27 mouse cellular contexts compared by ENCODE assay signal in genomic region chr5:131913562-131913961, GRCm38 (mm10).
DNase-seq lines count a peak whose midpoint lies in the region; ATAC-seq and TF ChIP-seq lines count a peak whose summit lies in the region.
"Had no signal": no experiment of that assay in that cellular context is flagged by ENCODE, and none has a peak within 500 bp of the region (broad histone marks: within the 10 kb centered on the region; RNA-seq: fewer than 3 reads in every experiment).

No protein-coding gene starts in this region.

- H3K9ac ChIP-seq in forebrain, embryonic 14.5 days (ENCODE audit: low read length): no peak overlapping the region
- no peak overlapping the region for H3K9ac ChIP-seq in forebrain, postnatal 0 days
- H3K9ac ChIP-seq in intestine, embryonic 16.5 days (ENCODE audit: low read depth, low read length): no peak overlapping the region
- H3K9ac ChIP-seq in intestine, embryonic 15.5 days: no peak overlapping the region
- no peak overlapping the region for H3K9ac ChIP-seq in midbrain, embryonic 15.5 days
- H3K9ac ChIP-seq: embryonic facial prominence, embryonic 12.5 days; heart, embryonic 13.5 days; limb, embryonic 13.5 days; lung, embryonic 15.5 days; midbrain, embryonic 12.5 days; neural tube, embryonic 12.5 days had no signal

- peaks cover 22% of the 10 kb centered on the region for H3K4me1 ChIP-seq in forebrain, embryonic 14.5 days (ENCODE audit: control insufficient read depth, insufficient read depth, low read length)
- H3K4me1 ChIP-seq in forebrain, postnatal 0 days (ENCODE audit: insufficient read depth): no peaks in the 10 kb centered on the region
- no peaks in the 10 kb centered on the region for H3K4me1 ChIP-seq in intestine, embryonic 16.5 days (ENCODE audit: control insufficient read depth, insufficient read depth, low read length)
- no peaks in the 10 kb centered on the region for H3K4me1 ChIP-seq in intestine, embryonic 15.5 days (replicated peaks)
- H3K4me1 ChIP-seq in midbrain, embryonic 15.5 days: peaks cover 32% of the 10 kb centered on the region
- H3K4me1 ChIP-seq in cerebellum, adult 2 months (ENCODE audit: control insufficient read depth, insufficient read depth, low read length): no peaks in the 10 kb centered on the region
- H3K4me1 ChIP-seq: embryonic facial prominence, embryonic 12.5 days; lung, embryonic 15.5 days had no signal

- H3K36me3 ChIP-seq in forebrain, embryonic 14.5 days (ENCODE audit: control insufficient read depth, insufficient read depth, low read length): no peaks in the 10 kb centered on the region
- H3K36me3 ChIP-seq in forebrain, postnatal 0 days (ENCODE audit: insufficient read depth): no peaks in the 10 kb centered on the region
- no peaks in the 10 kb centered on the region for H3K36me3 ChIP-seq in intestine, embryonic 16.5 days (ENCODE audit: control insufficient read depth, insufficient read depth, low read length)
- no peaks in the 10 kb centered on the region for H3K36me3 ChIP-seq in intestine, embryonic 15.5 days
- no peaks in the 10 kb centered on the region for H3K36me3 ChIP-seq in midbrain, embryonic 15.5 days (replicated peaks)
- H3K36me3 ChIP-seq: heart, embryonic 13.5 days; limb, embryonic 13.5 days; lung, embryonic 15.5 days; midbrain, embryonic 12.5 days; neural tube, embryonic 12.5 days had no signal

- no peak overlapping the region for H3K4me2 ChIP-seq in forebrain, embryonic 14.5 days (ENCODE audit: low read length)
- no peak overlapping the region for H3K4me2 ChIP-seq in forebrain, postnatal 0 days (ENCODE audit: low read depth)
- no peak overlapping the region for H3K4me2 ChIP-seq in intestine, embryonic 16.5 days (ENCODE audit: low read depth, low read length)
- H3K4me2 ChIP-seq in intestine, embryonic 15.5 days (replicated peaks): no peak overlapping the region
- no peak overlapping the region; the same call in 1 of the 2 replicates for H3K4me2 ChIP-seq in midbrain, embryonic 15.5 days
- H3K4me2 ChIP-seq: embryonic facial prominence, embryonic 12.5 days; heart, embryonic 13.5 days; limb, embryonic 13.5 days; liver, embryonic 11.5 days; lung, embryonic 15.5 days; midbrain, embryonic 12.5 days; neural tube, embryonic 12.5 days had no signal

- TF ChIP-seq POLR2A in cerebellum, adult 2 months (IDR thresholded peaks at IDR 0.05; ENCODE audit: borderline replicate concordance, insufficient read depth, low read length): no peak

- peak; percentile 61 for DNase-seq in forebrain, embryonic 14.5 days (ENCODE audit: low spot score)
- no peak for DNase-seq in forebrain, postnatal 0 days
- DNase-seq in retina, embryonic 14.5 days (ENCODE audit: low spot score): peak; percentile 54
- no peak for DNase-seq in cerebellum, adult 2 months
- DNase-seq: adrenal gland, adult 2 months; B cell, adult 2 months; cerebellum, adult 11 months; cerebellum, postnatal 10 days; gastrocnemius, postnatal 10 days; heart, postnatal 10 days; kidney, adult 2 months; kidney, postnatal 4 days; thymus, adult 2 months; thymus, postnatal 36 days had no signal

- no peaks in the 10 kb centered on the region for H3K9me3 ChIP-seq in forebrain, embryonic 14.5 days (replicated peaks; ENCODE audit: control insufficient read depth, low read length)
- no peaks in the 10 kb centered on the region for H3K9me3 ChIP-seq in forebrain, postnatal 0 days (ENCODE audit: low read length)
- no peaks in the 10 kb centered on the region for H3K9me3 ChIP-seq in intestine, embryonic 16.5 days (ENCODE audit: control insufficient read depth, low read length)
- H3K9me3 ChIP-seq in intestine, embryonic 15.5 days: no peaks in the 10 kb centered on the region
- H3K9me3 ChIP-seq in midbrain, embryonic 15.5 days: no peaks in the 10 kb centered on the region
- H3K9me3 ChIP-seq: embryonic facial prominence, embryonic 12.5 days; heart, embryonic 13.5 days; limb, embryonic 13.5 days; lung, embryonic 15.5 days; midbrain, embryonic 12.5 days; neural tube, embryonic 12.5 days had no signal

- no peak overlapping the region for H3K27ac ChIP-seq in forebrain, embryonic 14.5 days (ENCODE audit: low read depth, low read length)
- no peak overlapping the region for H3K27ac ChIP-seq in forebrain, postnatal 0 days (ENCODE audit: low read depth, low read length)
- 0 out of 2 replicates have a peak overlapping the region, but pooled peaks have one; percentile 17 for H3K27ac ChIP-seq in intestine, embryonic 16.5 days (ENCODE audit: low read length)
- no peak overlapping the region for H3K27ac ChIP-seq in intestine, embryonic 15.5 days
- 0 out of 2 replicates have a peak overlapping the region, but pooled peaks have one; percentile 25 for H3K27ac ChIP-seq in midbrain, embryonic 15.5 days
- no peak overlapping the region for H3K27ac ChIP-seq in cerebellum, adult 2 months (ENCODE audit: insufficient read depth, low read length)
- H3K27ac ChIP-seq: embryonic facial prominence, embryonic 12.5 days; heart, embryonic 13.5 days; kidney, postnatal 0 days; limb, embryonic 13.5 days; lung, embryonic 15.5 days; midbrain, embryonic 12.5 days; neural tube, embryonic 12.5 days had no signal

- WGBS in forebrain, embryonic 14.5 days: 5% methylated on average over 8 of the region's 8 CpGs
- 16% methylated on average over 8 of the region's 8 CpGs for WGBS in forebrain, postnatal 0 days
- WGBS in intestine, embryonic 16.5 days: 77% methylated on average over 8 of the region's 8 CpGs
- 84% methylated on average over 8 of the region's 8 CpGs for WGBS in intestine, embryonic 15.5 days
- 14% methylated on average over 8 of the region's 8 CpGs for WGBS in midbrain, embryonic 15.5 days
- 82% methylated on average over 8 of the region's 8 CpGs for WGBS in cerebellum, adult 2 months

- ATAC-seq in forebrain, embryonic 14.5 days: no peak
- ATAC-seq in forebrain, postnatal 0 days: no peak
- ATAC-seq in intestine, embryonic 16.5 days: no peak
- no peak for ATAC-seq in intestine, embryonic 15.5 days
- ATAC-seq in midbrain, embryonic 15.5 days (replicated peaks): no peak
- ATAC-seq: activated CD4-positive, CD25-positive, alpha-beta regulatory T cell, adult 4 months had no signal

- no peak overlapping the region for H3K4me3 ChIP-seq in forebrain, embryonic 14.5 days (ENCODE audit: low read depth, low read length)
- H3K4me3 ChIP-seq in forebrain, postnatal 0 days (ENCODE audit: low read depth, low read length): no peak overlapping the region
- no peak overlapping the region for H3K4me3 ChIP-seq in intestine, embryonic 16.5 days (ENCODE audit: low read length)
- no peak overlapping the region for H3K4me3 ChIP-seq in intestine, embryonic 15.5 days (replicated peaks)
- H3K4me3 ChIP-seq in midbrain, embryonic 15.5 days: no peak overlapping the region
- H3K4me3 ChIP-seq in cerebellum, adult 2 months (replicated peaks; ENCODE audit: insufficient read depth, low read depth, low read length): no peak overlapping the region
- H3K4me3 ChIP-seq: embryonic facial prominence, embryonic 12.5 days; heart, embryonic 13.5 days; limb, embryonic 13.5 days; lung, embryonic 15.5 days; midbrain, embryonic 12.5 days; myocyte; neural tube, embryonic 12.5 days had no signal

- TF ChIP-seq CTCF in forebrain, postnatal 0 days (IDR thresholded peaks at IDR 0.05; ENCODE audit: low read depth): no peak
- no peak for TF ChIP-seq CTCF in cerebellum, adult 2 months (IDR thresholded peaks at IDR 0.05; ENCODE audit: borderline replicate concordance, insufficient read depth, low read depth, low read length)

- no peaks in the 10 kb centered on the region for H3K27me3 ChIP-seq in forebrain, embryonic 14.5 days (replicated peaks; ENCODE audit: control insufficient read depth, insufficient read depth, low read length)
- H3K27me3 ChIP-seq in forebrain, postnatal 0 days (ENCODE audit: insufficient read depth, low read length): no peaks in the 10 kb centered on the region
- H3K27me3 ChIP-seq in intestine, embryonic 16.5 days (replicated peaks; ENCODE audit: control insufficient read depth, insufficient read depth, low read length): no peaks in the 10 kb centered on the region
- H3K27me3 ChIP-seq in intestine, embryonic 15.5 days (replicated peaks): no peaks in the 10 kb centered on the region
- H3K27me3 ChIP-seq in midbrain, embryonic 15.5 days (replicated peaks): no peaks in the 10 kb centered on the region
- no peaks in the 10 kb centered on the region for H3K27me3 ChIP-seq in cerebellum, adult 2 months (ENCODE audit: control insufficient read depth, insufficient read depth, low read length)
- H3K27me3 ChIP-seq: heart, embryonic 13.5 days; limb, embryonic 13.5 days; neural tube, embryonic 12.5 days had no signal

Comparison
In these comparisons a context has a peak if more than half of its experiments do, and no peak if none do; other contexts are left out.
1. DNase-seq: peak in forebrain, embryonic 14.5 days (single experiment) and retina, embryonic 14.5 days (single experiment); none in forebrain, postnatal 0 days (single experiment) and cerebellum, adult 2 months (0 of 2).
2. H3K27ac ChIP-seq: peak in intestine, embryonic 16.5 days (single experiment) and midbrain, embryonic 15.5 days (single experiment); none in forebrain, embryonic 14.5 days (single experiment), forebrain, postnatal 0 days (single experiment), intestine, embryonic 15.5 days (single experiment) and cerebellum, adult 2 months (single experiment).